Mouse (Mus musculus) MEL (cell line): Measurements from ENCODE around the gene Slc45a1. TPM values are rescaled to one million over a fixed set of nuclear protein-coding genes. Genes with fewer than 3 reads are reported as not detected.

Source experiments
- DNase-seq: peaks from one replicate; pipeline ENCODE4 v3.0.0; 2011; ENCODE audit warnings: low read depth, low spot score
- H3K27ac ChIP-seq: 2 replicates; pipeline ENCODE4 v1.5.1; 2012; ENCODE audit warnings: low read depth, mild to moderate bottlenecking, control low read depth, low read length, moderate library complexity; ENCODE audit not compliant: control insufficient read depth
- H3K27me3 ChIP-seq, 2 experiments: fragments of 150-350 bp in 1 of 2; sonication (generic) in 1 of 2; 2 replicates each; pipeline ENCODE4 v1.6.1; 2012; ENCODE audit warnings: low read length in 2 of 2, mild to moderate bottlenecking in 2 of 2, improper control_type of control experiment in 1 of 2, moderate library complexity in 1 of 2; ENCODE audit not compliant: insufficient read depth in 2 of 2, control insufficient read depth in 1 of 2
- H3K36me3 ChIP-seq, 2 experiments: 2 replicates each; pipeline ENCODE4 v1.6.1; 2012 to 2014; ENCODE audit warnings: low read length in 2 of 2, improper control_type of control experiment in 1 of 2, inconsistent platforms in 1 of 2, mild to moderate bottlenecking in 1 of 2; ENCODE audit not compliant: insufficient read depth in 2 of 2, control insufficient read depth in 1 of 2
- H3K4me1 ChIP-seq, 2 experiments: fragments of 150-350 bp in 1 of 2; sonication (generic) in 1 of 2; 2 replicates each; pipeline ENCODE4 v1.6.1; 2012; ENCODE audit warnings: low read length in 2 of 2, improper control_type of control experiment in 1 of 2, mild to moderate bottlenecking in 1 of 2; ENCODE audit not compliant: insufficient read depth in 2 of 2, control insufficient read depth in 1 of 2
- H3K4me3 ChIP-seq, 2 experiments: fragments of 150-350 bp in 1 of 2; sonication (generic) in 1 of 2; 2 replicates each; pipeline ENCODE4 v1.5.1; 2012; ENCODE audit warnings: low read depth in 2 of 2, low read length in 2 of 2, mild to moderate bottlenecking in 2 of 2, moderate library complexity in 2 of 2, control low read depth in 1 of 2, improper control_type of control experiment in 1 of 2; ENCODE audit not compliant: control insufficient read depth in 1 of 2, insufficient read depth in 1 of 2
- H3K79me2 ChIP-seq: 2 replicates; pipeline ENCODE4 v1.6.1; 2012; ENCODE audit warnings: mild to moderate bottlenecking, low read length, moderate library complexity; ENCODE audit not compliant: control insufficient read depth, poor library complexity, insufficient read depth
- H3K9ac ChIP-seq: 2 replicates; pipeline ENCODE4 v1.6.1; 2012; ENCODE audit warnings: low read depth, mild to moderate bottlenecking, control low read depth, low read length, moderate library complexity; ENCODE audit not compliant: control insufficient read depth, poor library complexity, severe bottlenecking
- H3K9me3 ChIP-seq: fragments of 150-350 bp; sonication (generic); replicated peaks from 2 replicates; pipeline ENCODE4 v1.6.1; 2012; ENCODE audit warnings: mild to moderate bottlenecking, low read length, improper control_type of control experiment, moderate library complexity; ENCODE audit not compliant: insufficient read depth
- CHD1 ChIP-seq: IDR thresholded peaks from 2 replicates; pipeline ENCODE4 v1.6.1; 2012; ENCODE audit warnings: low read depth, mild to moderate bottlenecking, inconsistent platforms, low read length, improper control_type of control experiment
- CHD2 ChIP-seq: IDR thresholded peaks from 2 replicates; pipeline ENCODE4 v1.6.1; 2011; ENCODE audit warnings: low read length, improper control_type of control experiment
- ETS1 ChIP-seq: IDR thresholded peaks from 2 replicates; pipeline ENCODE4 v1.6.1; 2012; ENCODE audit warnings: low read depth, mild to moderate bottlenecking, inconsistent platforms, low read length, improper control_type of control experiment, moderate library complexity
- GATA1 ChIP-seq: IDR thresholded peaks from 2 replicates; pipeline ENCODE4 v1.6.1; 2011; ENCODE audit warnings: low read depth, low read length, improper control_type of control experiment
- HCFC1 ChIP-seq: IDR thresholded peaks from 2 replicates; pipeline ENCODE4 v1.6.1; 2012; ENCODE audit warnings: low read depth, mild to moderate bottlenecking, inconsistent platforms, low read length, improper control_type of control experiment, moderate library complexity
- JUND ChIP-seq: IDR thresholded peaks from 2 replicates; pipeline ENCODE4 v1.6.1; 2011; ENCODE audit warnings: low read depth, mild to moderate bottlenecking, improper control_type of control experiment, low read length
- MEF2A ChIP-seq: IDR thresholded peaks from 2 replicates; pipeline ENCODE4 v1.6.1; 2014; ENCODE audit warnings: low read depth, mild to moderate bottlenecking, inconsistent platforms, low read length, improper control_type of control experiment; ENCODE audit not compliant: poor library complexity, insufficient replicate concordance, severe bottlenecking; ENCODE audit errors: extremely low read depth
- MXI1 ChIP-seq: IDR thresholded peaks from 2 replicates; pipeline ENCODE4 v1.6.1; 2011; ENCODE audit warnings: mild to moderate bottlenecking, low read depth, low read length, improper control_type of control experiment
- MYC ChIP-seq: IDR thresholded peaks from 2 replicates; pipeline ENCODE4 v1.6.1; 2011; ENCODE audit warnings: low read depth, mild to moderate bottlenecking, low read length, improper control_type of control experiment, moderate library complexity
- RAD21 ChIP-seq: IDR thresholded peaks from 2 replicates; pipeline ENCODE4 v1.6.1; 2011; ENCODE audit warnings: mild to moderate bottlenecking, low read depth, low read length, improper control_type of control experiment
- TBP ChIP-seq: IDR thresholded peaks from 2 replicates; pipeline ENCODE4 v1.8.0; 2011; ENCODE audit warnings: low read depth, low read length, improper control_type of control experiment
- TCF12 ChIP-seq: IDR thresholded peaks from 2 replicates; pipeline ENCODE4 v1.6.1; 2014; ENCODE audit warnings: low read depth, mild to moderate bottlenecking, inconsistent platforms, low read length, improper control_type of control experiment, moderate library complexity
- ZKSCAN1 ChIP-seq: IDR thresholded peaks from 2 replicates; pipeline ENCODE4 v1.6.1; 2012; ENCODE audit warnings: low read depth, mild to moderate bottlenecking, inconsistent platforms, low read length, improper control_type of control experiment, moderate library complexity
- ZNF384 ChIP-seq: IDR thresholded peaks from 2 replicates; pipeline ENCODE4 v1.6.1; 2012; ENCODE audit warnings: low read depth, mild to moderate bottlenecking, inconsistent platforms, low read length, improper control_type of control experiment
- polyA plus RNA-seq, 2 experiments: library from polyadenylated mRNA; stranded (reverse) in 1 of 2; unstranded in 1 of 2; fragments of >175 nt in 1 of 2; fragments of >200 nt in 1 of 2; gene quantifications; 2 replicates each; pipeline versions ENCODE4 v1.2.1 to v1.2.4; 2012; ENCODE audit warnings: low replicate concordance in 2 of 2, low read depth in 1 of 2; ENCODE audit not compliant: insufficient read length in 2 of 2, insufficient read depth in 1 of 2, missing spikeins in 1 of 2
- total RNA-seq: library from RNA; depleted of rRNA; stranded (reverse); fragments of 300-350 nt; gene quantifications from 2 replicates; pipeline ENCODE4 v1.2.3, GENCODE M21; 2012

Gene Slc45a1
- total and polyA plus RNA-seq, 3 experiments, result not detected

- Histone ChIP-seq H3K9ac (no peak overlapping the region), H3K4me3 (no peak overlapping the region), H3K36me3 (no peaks in the 10 kb centered on the region; a peak in 1 of 4 replicates)
- no peak for TF ChIP-seq MXI1
- TF ChIP-seq, all 39 proteins: peak for 0
- H3K9me3 ChIP-seq, result no peaks in the 10 kb centered on the region
- H3K27me3 ChIP-seq, result no peaks in the 10 kb centered on the region
- H3K4me1 ChIP-seq, result no peaks in the 10 kb centered on the region
- H3K27ac ChIP-seq, result no peak overlapping the region
- H3K79me2 ChIP-seq, result no peaks in the 10 kb centered on the region
- no peak for DNase-seq
Observed at GRCm38 (mm10) chr4:150608670-150609069, 43.3 kb downstream of the Slc45a1 start.

- Histone ChIP-seq H3K9me3 (no peaks in the 10 kb centered on the region), H3K27ac (no peak overlapping the region), H3K4me3 (no peak overlapping the region), H3K79me2 (no peaks in the 10 kb centered on the region), H3K9ac (no peak overlapping the region), H3K4me1 (no peaks in the 10 kb centered on the region), H3K36me3 (no peaks in the 10 kb centered on the region), H3K27me3 (no peaks in the 10 kb centered on the region)
- TF ChIP-seq ZNF384, result no peak
- no peak for TF ChIP-seq RAD21
- TF ChIP-seq CHD2, result no peak
- no peak for TF ChIP-seq MYC
- no peak for TF ChIP-seq TBP
- TF ChIP-seq TCF12, result no peak
- no peak for TF ChIP-seq ETS1
- no peak for TF ChIP-seq HCFC1
- no peak for TF ChIP-seq JUND
- no peak for TF ChIP-seq ZKSCAN1
- TF ChIP-seq MEF2A, result no peak
- TF ChIP-seq CHD1, result no peak
- TF ChIP-seq GATA1, result no peak
- DNase-seq, result no peak
Observed at GRCm38 (mm10) chr4:150606449-150607161, 45.4 kb downstream of the Slc45a1 start.

GRCm38 (mm10) chr4:150605804-150606203 is 46.2 kb downstream of the Slc45a1 start:
- TF ChIP-seq CHD1, result no peak
- Histone ChIP-seq H3K27me3 (no peaks in the 10 kb centered on the region), H3K4me3 (no peak overlapping the region), H3K4me1 (no peaks in the 10 kb centered on the region), H3K9ac (no peak overlapping the region), H3K27ac (no peak overlapping the region), H3K36me3 (no peaks in the 10 kb centered on the region), H3K79me2 (no peaks in the 10 kb centered on the region), H3K9me3 (no peaks in the 10 kb centered on the region)
- no peak for DNase-seq
